Mouse (Mus musculus) induced T-regulatory cell, adult 2 months (primary cell): Measurements from ENCODE around the gene H2afy2.

Experiments
- DNase-seq: peaks from one replicate; pipeline ENCODE4 v3.0.0-alpha.2; 2012; ENCODE audit warnings: low read depth

Gene H2afy2

GRCm38 (mm10) chr10:61783621-61784251 lies at the start of gene H2afy2:
TSS of gene H2afy2 (minus strand) at chr10:61784147.
- no peak for DNase-seq

GRCm38 (mm10) chr10:61832713-61833112 lies 48.8 kb upstream of the H2afy2 start:
- no peak for DNase-seq

GRCm38 (mm10) chr10:61831741-61832140 lies 47.8 kb upstream of the H2afy2 start:
- DNase-seq: no peak

- no peak for DNase-seq
Measured at GRCm38 (mm10) chr10:61831251-61831650, 47.3 kb upstream of the H2afy2 start.

DNA sequence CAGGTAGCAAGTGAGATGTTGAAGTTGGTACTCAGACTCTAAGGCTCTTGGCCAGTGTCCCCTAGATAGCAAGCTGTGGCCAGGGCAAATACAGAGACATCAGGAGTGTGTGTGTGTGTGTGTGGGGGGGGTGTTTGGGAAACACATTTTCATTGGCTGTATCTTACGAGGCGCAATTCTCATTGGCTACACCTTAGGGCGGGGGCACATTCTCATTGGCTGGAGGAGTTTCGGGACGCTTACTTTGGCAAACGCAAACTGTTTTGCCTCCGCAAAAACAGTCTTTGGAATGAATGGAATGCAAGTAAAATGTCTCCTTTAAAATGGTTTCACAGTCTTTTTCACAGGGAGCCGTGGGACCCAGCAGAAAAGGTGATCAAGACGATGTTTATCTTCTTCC lies 46.9 kb upstream of the H2afy2 start:
- DNase-seq: no peak

DNA sequence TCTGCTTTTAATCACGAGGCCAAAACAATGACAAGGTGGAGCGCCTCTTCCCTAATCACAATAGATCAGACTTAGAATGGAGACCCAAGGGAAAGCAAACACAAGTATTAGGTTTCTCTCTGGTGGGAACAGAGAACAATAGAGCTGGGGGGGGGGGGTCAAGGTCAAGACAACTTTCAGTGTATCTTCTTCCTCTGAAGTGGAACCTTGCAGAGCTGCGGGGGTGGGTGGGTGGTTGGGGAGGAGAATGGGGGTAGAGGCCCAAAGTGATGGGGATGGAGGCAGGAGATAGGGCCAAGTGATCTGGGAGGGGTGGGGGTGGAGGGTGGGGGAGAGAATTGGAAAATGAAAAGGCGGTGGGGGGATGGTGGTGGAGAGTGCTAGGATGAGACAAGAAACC lies 45.1 kb upstream of the H2afy2 start:
- DNase-seq: no peak

DNA sequence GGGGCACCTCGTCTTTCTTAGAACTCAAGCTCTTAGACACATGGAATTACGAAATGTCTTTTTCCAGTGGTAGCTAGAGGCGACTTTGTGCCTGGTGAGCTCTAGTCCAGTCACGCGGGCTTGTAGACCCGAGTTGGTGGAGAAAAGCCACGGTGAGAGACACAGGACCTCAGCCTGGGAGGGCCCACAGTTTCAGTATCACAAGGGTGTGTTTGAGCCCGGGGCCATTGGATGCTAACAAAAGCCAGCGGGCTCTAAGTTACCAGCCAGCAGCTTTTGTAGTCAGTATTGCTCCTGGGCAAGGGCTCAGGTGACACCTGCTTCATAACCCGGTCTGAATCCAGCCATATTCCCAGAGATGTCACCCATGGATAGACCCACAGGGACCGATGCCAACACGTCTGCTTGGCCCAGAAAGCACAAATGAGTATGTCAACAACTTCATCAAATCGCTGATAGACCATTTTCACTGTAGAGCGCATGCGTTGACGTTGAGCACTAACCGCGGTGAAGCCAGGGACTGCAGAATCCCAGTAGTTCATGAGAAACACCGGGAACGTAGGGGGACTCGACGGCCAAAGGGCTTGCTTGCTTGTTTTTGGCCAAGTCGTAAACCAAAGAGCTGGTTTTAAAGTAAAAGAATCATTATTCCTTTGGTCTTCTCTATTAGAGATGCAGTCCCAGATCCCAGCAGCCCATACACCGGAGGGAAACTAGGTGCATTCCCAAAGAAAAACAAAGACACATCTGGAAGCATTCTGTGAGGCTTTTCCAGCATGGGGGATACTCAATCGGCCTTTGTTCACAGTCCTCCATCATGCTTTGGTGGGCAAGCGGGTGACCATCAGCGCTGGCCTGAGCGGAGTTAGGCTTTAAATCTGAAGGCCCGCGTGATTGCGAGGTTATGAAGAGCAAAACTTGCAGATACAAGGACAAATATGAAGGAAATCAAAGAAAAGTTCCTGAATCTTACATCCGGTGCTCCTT lies 44.3 kb upstream of the H2afy2 start:
- DNase-seq: no peak

DNA sequence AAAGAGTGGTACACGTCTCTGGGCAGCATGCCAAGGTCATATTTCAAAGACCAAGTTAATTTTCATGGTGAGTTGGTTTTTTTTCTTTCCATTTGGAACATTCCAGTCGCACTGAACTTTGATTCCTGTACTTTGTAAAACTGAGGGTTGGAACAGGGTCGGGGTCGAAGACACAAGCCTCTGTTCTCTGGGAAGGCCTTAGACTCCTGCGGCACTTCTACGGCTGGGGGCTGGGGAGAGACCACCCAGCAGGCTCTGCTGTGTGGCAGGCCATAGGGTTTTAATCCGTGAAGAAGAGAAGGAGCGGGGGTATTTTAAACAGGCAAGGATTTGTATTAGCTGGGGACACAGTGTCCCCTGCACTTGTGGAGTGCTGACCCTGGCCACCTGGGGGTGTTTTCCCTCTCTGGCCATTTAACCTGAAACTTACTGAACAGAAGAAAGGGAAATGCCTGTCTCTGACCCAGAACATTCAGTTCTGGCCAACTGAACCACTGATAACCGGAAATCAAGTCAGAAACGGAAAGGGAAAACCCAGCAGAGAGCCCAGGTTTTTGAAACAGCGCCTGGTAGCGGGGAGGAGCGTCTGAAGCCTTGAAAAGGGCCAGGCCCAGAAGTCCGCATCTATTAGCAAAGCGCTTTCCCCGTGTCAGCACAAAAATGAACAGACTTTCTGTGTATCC lies 42.9 kb upstream of the H2afy2 start:
- no peak for DNase-seq

DNA sequence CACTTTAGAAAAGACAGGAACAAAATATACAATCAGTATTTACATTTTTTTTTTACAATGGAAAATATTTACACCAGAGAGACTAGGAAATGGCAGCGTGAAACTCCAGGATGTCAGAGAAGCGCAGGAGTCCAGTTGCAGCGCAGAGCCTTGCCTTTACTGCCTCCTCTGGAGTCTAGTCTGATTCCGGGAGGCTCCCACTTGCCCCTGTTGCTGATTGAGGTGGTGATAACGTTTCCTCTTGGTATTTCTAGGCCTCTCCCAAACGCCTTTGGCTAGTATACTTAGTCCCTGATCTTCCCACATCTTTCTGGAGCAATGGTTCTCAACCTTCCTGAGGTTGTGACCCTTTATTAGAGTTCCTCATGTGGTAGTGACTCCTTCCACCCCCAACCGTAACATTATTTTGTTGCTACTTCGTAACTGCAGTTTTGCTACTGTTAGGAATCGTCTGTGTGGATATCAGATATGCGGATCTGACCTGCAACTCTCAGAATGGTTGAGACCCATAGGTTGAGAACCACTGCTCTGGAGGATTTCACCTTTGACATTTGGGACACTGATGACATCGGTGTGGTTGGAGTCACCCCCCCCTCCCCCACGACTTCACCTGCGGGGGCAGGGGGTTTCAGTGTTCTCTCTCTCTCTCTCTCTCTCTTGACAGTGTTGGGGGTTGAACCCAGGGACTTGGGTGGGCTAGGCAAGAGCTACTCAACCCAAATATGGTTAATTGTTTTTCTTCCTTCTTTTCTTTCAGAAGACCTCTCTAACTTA lies 42.2 kb upstream of the H2afy2 start:
- DNase-seq: no peak

DNA sequence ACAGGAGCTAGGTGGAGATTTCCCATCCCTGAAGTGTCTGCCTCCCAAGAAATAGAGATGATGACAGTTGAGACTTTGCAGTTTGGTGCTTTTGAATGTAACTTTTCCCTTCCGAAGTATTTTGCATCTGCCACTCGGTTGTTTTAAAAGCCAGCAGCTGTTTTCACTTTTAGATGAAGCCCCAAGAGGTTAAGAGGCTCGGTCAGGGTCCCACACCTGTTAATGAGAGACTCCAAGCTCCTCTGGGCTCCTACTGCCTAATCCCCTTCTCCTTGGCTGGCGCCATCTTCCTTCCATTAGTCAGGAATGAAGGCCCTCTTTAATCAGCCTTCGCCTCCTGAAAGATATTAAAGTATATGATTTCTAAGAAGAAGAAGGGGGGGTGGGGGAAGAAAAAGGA lies 41.6 kb upstream of the H2afy2 start:
- DNase-seq: no peak

DNA sequence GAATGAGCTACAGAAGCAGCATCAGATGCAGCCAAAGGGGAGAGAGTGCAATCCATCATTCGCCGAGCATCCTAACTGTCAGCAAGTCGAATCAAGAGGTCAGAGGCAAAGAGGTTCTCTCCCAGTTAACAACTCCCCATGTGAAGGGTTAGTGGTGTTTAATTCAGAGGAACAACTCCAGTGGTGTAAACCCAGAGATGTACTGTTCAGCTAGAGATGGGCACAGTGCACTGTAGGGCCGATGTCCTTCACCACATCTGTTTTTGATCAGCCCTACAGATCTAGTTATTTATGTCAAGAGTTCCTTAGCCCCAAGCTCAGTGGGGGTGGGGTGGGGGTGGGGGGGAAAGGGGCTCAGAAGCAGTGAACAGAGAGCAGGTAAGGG lies 39.8 kb upstream of the H2afy2 start:
- DNase-seq: no peak

DNA sequence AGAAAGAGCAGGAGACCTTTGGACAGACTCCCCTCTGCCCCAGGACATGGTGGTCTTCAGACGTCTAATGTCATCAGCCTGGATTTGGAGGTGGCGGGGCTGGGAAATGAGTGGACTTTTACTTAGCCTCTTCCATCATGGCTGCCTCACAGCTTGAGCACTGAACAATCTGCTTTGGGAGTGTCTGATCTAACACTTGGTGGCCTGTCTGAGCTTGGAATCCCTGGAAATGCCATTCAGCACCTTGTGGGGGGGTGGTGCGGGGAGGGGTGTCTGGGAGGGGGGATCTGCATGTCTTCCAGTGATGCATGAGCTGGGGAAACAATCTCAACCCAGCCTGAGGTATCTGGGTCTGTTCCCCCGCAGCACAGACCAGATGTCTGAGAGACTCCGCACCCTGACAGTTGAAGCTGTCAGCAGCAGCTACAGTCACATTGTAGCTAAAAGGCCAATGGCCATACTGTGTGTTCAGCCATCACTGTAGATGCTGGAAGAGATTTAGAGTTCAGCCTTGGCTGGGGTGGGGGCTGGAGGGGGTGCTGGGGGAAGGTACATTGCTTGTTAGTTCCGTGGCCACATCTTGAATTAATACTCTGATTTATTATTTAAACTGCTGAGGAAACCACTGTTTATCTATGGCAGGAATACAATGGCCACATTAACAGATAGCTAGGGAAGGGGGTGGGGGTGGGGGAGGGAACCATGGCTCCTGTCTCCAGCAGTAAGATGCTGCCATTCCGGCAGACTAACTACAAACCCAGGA lies 39.2 kb upstream of the H2afy2 start:
- DNase-seq: no peak

DNA sequence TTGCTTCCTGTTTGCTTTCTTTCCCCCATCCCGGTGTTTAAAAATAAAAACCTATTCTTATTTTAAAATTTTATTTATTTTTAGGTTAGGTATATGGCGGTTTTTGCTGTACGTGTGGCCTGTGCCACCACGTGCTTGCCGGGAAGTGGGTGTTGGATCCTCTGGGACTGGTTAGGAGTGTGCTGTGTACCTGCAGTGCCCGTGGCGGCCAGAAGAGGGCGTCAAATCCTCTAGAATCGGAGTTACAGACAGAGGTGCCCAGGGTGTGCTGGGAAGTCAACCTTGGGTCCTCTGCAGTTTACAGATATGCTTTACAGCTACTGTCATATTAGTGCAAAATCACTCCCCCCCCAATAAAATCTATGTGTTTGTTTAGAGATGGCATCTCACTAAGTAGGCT lies 36.1 kb upstream of the H2afy2 start:
- DNase-seq: peak; percentile 3

- DNase-seq: no peak
Measured at GRCm38 (mm10) chr10:61811987-61812386, 28.0 kb upstream of the H2afy2 start.

DNA sequence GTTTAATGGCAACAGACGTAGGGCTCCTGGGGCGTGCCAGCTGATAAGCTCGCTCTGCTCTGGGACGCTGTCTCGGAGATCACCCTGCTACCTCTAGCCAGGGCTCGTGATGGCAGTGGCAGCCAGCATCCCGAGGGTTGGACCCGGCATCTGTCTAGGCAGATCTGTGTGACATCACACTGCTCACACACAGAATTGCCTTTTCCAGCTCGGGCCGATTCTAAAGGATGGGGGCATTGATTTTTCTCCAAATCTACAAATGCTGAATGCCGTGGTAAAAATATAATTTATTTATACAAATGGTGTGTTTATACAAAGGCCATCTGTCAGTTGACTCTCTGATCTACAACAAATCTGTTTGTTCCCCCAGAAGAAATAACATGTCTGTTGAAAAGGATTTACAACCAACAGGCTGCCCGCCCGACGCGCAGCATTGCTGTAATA lies 14.2 kb upstream of the H2afy2 start:
- no peak for DNase-seq

GRCm38 (mm10) chr10:61795458-61795857 lies 11.5 kb upstream of the H2afy2 start:
- DNase-seq: no peak

DNA sequence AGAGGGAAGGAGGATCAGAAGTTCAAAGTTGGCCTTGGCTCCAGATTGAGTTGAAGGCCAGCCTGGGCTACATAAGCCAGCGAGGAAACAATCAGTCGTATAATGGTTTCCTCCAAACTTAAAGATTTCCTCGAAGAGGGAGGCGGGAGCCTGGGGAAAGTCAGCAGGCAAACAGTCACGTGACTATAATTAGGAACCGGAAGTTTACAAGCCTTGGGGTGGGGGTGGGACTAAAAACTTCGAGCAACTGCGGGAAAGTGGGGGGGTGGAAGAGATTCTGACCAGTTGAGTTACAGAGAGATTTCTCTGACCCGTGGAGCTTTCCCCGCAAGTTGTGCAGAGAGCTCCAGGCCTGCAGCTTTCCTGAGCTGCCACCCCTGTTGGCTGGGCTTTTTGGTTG lies 11.0 kb upstream of the H2afy2 start:
- no peak for DNase-seq

GRCm38 (mm10) chr10:61793015-61793414 lies 9.1 kb upstream of the H2afy2 start:
- DNase-seq: no peak

DNA sequence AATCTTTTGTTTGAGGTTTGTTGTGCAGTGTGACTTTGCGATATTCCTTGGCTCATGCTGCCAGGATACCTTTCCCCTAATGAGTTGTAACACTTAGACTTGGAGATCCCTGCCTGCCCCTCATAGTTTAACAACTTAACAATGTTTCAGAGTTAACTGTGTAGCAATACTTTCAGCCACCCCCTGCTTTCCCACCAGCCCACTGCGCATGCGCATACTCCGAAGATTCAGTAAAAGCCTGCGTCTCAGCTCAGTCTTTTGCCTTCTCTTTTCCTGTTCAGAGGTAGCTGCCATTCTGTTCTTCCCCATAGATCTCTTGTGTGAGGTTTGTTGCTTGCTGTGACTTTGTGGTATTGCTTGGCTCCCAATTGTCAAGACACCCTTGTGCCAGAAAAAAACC lies 4.6 kb upstream of the H2afy2 start:
- DNase-seq: no peak

DNA sequence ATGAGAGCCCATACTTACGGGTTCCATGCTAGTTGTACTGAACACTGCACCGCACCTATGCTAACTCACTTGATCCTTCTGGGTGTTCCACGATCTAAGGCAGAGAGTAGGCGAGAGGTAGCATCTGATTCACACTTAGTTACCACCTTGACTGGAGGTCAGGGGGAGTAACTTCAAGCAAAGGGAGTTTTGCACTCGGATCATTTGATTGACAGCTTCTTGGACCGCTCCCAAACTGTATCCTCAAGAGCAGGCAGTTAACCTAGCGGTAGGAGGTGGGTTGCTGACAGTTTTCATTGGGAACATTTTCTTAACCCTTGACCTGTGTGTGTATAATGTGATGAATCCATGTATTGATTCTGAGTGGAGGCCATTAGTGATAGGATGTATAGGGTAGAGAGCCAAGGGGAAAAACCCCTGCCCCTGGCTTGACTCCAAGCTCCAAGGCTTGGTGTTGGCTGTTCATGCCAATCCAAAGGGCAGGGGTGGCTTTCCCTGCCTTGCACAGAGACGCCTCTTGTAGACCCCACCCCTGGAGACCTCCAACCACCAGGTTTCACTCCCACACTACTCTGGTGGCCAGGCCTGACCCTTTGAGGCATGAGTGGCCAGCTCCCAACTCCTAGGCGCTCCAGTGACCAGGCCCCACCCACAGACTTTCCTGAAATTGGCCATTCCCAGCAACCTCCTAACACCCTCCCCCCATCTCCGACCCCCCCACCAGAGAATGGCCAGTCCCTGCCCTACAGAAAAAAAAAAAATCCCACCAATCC lies 3.8 kb upstream of the H2afy2 start:
- no peak for DNase-seq
